Mouse (Mus musculus) fibroblast of lung, adult 2 months (primary cell): ENCODE data around the gene Slc6a19.
"Not testable (repeated sequence)": the region's sequence is repeated elsewhere in the genome, so short reads cannot be mapped to it uniquely, and the experiment has no call there.

Experiments
- DNase-seq: peaks from one replicate; pipeline ENCODE4 v3.0.0-alpha.2; 2011; ENCODE audit warnings: low read depth

The Slc6a19 gene

DNA sequence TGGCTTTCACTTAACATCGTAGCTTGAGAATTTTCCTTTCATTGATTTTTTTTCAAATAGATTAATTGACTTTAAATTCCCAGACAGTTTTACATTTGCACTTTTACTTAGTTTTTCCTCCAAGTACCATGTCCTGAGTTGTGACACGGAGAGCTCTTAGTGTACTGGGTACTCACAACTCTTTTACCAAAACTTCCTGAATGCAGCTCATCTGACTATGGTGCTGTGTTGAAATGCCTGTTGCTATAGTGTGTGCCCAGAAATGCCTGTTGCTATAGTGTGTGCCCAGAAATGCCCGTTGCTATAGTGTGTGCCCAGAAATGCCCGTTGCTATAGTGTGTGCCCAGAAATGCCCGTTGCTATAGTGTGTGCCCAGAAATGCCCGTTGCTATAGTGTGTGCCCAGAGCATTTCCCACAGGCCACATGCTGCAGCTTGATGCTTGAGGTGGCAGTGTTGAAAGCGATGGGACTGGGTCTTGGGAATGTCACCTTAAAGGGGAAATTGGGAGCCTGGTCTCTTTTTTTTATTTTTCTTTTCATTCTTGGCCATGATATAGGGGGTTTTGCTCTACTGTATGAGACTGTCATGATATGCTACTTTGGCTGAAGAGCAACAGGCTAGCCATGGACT lies at the start of gene Slc6a19:
Gene Slc6a19 (minus strand): TSS at position 172 of the 632 bp plus-strand sequence.
- DNase-seq = no peak

DNA sequence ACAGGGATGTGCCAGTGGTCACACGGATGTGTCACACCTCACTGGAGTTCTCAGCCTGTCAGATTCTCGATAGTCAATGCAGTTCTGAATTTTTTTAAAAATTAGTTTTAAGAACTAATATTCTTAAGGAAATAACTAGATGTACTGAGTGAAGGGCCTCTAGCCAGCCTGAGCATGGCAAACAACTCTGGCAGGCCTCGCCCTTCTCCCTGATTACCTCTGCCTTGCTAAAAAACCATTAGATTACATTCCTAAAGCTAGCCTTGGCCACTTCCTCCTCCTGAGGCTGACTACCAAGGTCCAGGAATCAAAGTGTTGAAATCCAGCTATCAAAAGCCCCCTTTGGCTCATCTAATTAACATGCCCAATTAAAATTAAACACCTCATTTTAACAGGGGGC lies 46.6 kb upstream of the Slc6a19 start:
- DNase-seq = no peak

- DNase-seq = no peak
Measured at GRCm38 (mm10) chr13:73750435-73750834, 45.8 kb upstream of the Slc6a19 start.

DNA sequence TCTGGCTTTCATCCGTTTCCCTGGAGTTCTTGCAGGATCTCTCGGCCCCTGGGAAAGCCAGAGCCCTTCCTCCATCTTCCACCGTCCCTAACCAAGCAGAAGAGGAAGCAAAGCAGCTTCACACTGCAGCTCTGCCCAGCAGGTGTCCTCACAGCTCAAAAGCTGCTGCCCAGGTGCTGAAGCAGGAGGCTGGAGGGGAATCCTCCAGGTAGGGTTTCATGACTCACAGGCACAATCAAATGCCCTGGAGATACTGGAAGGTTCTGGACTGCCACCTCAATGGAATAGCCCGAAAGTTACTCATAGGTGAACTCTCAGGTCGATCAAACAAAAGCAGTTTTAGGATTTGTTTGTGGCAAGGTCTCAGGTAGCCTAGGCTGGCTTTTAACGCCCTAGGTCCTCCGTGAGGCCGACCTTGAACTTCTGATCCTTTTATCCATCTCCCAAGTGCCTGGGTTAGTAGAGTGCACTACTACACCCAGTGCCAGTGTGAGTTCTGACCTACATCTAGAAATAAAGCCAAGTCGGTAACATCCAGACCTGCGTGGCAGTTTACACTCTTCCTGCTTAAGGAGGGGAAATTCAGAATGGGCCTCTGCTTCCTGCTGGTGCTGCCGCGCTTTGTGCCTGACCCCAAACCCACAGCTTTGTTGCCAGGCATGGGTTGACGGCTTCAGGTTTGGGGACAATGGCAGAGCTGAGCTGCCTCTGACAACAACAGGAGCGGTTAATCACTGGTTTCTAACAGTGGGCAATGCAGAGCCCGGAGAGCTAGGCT lies 44.2 kb upstream of the Slc6a19 start:
- no peak for DNase-seq

GRCm38 (mm10) chr13:73743662-73744061 lies 39.0 kb upstream of the Slc6a19 start:
- DNase-seq = no peak

DNA sequence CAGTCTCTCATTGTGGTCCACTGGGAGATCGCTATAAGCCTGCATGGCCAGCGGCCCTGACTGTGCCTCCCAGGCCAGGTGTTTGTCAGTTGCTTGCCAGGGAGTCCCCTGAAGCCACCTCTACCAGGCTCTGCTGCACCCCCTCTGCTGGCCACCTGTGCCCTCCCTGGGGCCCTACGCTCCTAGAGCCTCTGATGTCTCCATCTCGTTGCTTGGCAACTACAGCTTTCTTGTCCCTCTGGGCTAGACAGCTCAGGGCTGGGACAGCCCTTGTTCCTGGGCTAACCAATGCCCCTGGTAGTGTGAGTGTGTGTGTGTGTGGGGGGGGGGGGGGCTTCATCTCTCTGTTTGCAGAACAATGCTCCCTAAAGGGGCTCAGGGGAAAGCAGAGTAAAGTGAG lies 38.3 kb upstream of the Slc6a19 start:
- DNase-seq = no peak

DNA sequence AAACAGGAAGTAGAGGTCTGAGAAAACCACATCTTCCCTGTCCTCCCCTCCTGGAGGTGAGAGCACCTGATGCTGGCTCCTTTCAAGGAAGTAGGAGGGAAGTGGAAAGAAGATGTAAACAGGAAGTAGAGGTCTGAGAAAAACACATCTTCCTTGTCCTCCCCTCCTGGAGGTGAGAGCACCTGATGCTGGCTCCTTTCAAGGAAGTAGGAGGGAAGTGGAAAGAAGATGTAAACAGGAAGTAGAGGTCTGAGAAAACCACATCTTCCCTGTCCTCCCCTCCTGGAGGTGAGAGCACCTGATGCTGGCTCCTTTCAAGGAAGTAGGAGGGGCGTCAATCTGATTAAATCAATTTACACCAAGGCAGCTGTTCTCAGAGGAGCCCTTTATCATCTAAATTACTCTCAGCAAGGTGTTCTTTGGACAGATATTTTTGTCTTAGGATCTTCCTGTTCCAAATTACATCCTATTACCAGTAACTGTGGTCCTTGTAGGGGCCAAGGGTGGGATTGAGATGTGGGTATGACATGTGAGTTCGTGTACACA lies 35.8 kb upstream of the Slc6a19 start:
- DNase-seq = not testable (repeated sequence)

DNA sequence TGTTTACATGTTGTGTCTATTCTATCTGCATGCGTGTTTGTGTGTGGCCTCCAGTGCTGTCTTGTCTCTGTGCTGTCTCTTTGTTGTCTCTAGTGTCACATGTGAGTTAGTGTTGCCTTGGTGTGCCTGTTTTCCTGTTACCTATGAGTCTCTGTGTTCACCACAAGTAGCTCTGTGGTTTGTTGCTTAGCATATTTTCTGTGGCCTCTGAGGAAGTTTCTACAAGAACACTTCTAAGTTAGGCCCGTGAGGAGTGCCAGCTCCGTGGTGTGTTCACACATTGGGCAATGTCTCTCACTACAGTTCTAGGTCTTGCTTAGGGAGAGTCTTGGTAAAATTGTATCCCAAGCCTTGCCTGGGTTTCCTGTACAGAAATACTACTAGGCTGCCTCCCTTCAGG lies 32.3 kb upstream of the Slc6a19 start:
- no peak for DNase-seq

DNA sequence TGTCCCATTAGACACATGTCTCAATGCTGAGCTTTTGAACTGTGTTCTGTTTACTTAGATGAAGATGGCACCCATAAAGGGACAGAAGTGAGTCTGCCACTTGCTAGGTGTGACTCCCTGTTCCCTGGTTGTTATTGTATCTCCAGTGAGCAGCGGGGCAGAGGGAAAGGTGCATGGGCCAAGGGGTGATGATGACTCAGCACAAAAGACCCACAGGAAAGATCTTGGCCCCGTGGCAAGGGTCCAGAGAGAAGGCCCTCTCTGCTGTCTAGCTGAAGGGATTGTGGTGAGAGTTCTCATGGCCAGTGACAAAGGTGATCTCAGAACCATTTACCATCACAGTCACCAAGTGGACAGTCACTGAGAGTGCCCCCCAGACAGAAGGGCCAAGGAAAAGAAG lies 31.3 kb upstream of the Slc6a19 start:
- no peak for DNase-seq

DNA sequence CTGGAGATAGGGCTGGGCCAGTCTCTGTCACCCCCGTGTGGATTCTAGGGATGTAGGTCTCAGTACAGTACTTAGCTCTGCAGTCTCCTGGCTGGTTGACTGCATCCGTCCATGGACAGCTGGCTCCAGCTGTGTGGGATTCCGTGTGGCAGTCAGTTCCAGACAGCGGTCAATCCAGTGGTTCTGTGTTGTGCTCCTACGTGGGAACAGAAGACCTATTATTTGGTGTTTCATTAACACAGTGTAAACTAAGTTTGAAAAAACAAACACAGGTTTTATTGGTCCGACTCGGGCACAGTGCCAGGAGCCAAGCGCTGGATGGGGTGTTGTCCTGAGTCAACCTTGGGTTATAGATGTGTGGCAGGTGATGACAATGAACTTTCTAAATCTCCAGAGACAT lies 30.6 kb upstream of the Slc6a19 start:
- DNase-seq = no peak

GRCm38 (mm10) chr13:73734379-73734778 lies 29.7 kb upstream of the Slc6a19 start:
- no peak for DNase-seq

- DNase-seq = no peak
Measured at GRCm38 (mm10) chr13:73732742-73733700, 28.4 kb upstream of the Slc6a19 start, which contains the start of gene Slc12a7. Gene Slc12a7 (plus strand): TSS chr13:73733094.

- DNase-seq = no peak
Measured at GRCm38 (mm10) chr13:73732235-73732634, 27.6 kb upstream of the Slc6a19 start.

DNA sequence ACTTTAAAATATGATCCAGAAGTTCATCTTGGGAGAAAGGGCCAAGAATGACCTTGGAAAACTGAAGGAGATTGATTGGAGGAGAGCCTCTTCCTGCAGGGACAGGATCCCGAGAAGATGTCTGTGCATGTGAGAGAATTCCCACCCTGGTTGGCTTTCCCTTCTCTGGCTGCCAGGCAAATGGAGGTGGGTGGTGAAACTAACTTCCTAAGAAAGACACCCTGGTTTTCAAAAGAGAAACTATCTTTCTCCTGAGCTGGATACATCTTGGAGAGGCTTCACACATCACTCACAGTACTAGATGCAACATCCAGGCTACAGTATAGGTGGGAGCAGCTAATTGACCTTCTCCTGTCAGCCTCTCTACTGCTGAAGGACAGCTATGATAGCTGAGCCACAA lies 26.2 kb upstream of the Slc6a19 start:
- DNase-seq = no peak

DNA sequence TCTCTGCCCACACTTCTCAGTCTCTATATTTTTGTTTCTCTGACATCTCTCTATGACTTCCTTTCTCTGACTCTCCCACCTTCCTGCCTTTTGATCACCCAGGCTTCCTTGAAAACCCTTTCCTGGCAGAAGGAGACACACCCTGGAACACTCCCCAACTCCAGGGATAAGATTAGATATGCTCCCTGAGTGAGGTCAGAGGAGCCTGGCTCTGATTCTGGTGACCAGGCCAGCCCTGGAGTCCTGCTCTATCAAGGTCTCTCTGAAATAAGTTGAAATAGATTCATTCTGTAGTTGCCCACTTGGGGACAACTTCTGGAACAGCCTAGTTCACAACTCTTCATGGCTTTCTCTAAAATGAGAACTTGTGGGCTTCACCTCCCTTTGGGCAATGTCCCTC lies 24.0 kb upstream of the Slc6a19 start:
- no peak for DNase-seq

DNA sequence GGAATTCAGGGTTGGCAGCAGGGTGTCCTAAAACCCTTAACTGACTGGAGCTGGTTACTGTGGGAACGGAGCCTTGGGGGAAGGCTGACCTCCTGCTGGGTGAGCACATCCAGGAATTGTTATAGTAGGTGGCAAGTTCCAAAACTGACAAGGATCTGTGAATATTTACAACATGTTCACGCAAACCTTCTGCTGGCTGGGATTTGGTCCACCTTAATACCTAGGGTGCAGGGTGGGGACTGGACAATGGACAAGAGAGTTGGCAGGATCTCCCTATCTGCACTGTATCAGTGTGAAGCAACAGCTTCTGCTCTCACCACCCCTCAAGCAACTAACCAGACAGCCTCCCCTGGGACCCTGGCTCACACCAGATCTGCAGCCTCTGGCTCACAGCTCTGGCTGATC lies 23.0 kb upstream of the Slc6a19 start:
- DNase-seq = peak; percentile 19

DNA sequence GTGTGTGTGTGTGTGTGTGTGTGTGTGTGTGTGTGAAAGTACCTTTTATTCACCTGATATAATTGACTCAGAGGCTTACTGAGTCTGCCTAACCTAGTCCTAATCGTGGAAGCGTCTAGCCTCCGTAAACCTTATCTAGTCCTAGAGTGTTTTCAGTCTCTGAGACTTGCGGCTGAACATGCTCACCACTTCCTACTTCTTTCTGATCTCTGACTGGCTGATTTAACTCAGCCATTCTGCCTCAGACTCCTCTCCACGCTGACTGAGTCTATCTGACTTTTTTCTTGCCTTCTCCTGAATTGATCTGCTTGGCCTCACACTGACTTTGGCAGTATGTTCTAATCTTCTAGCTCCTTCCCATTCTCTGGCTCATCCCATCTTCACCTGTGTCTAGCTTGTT lies 20.6 kb upstream of the Slc6a19 start:
- no peak for DNase-seq

DNA sequence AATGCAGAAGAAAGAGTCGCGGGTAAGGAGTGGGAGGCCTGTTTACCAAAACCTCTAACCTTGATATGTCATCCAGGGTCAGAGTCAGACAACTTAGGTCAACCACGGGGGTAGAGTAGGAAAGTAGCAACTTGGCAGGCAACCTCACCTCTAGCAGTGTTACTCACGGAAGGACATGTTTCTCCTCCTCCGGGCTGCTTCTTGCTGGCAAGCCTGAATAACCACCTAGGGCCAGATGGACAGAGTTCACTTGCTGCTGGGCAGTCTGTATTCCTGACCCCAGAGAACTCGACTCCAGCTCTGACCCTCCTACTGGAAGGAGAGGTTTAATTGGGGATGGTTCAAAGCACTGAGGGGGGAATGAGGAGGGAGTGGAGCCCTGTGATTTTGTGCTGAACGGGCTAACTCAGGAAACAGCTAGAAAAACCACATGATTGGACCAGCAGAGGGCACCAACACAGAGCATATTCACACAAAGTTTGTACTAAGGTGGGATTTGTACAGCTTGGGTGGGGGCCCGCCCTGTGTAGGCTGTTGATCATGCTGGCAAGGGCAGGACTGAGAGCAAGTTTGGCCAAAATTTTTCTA lies 18.5 kb upstream of the Slc6a19 start:
- peak; percentile 24 for DNase-seq

DNA sequence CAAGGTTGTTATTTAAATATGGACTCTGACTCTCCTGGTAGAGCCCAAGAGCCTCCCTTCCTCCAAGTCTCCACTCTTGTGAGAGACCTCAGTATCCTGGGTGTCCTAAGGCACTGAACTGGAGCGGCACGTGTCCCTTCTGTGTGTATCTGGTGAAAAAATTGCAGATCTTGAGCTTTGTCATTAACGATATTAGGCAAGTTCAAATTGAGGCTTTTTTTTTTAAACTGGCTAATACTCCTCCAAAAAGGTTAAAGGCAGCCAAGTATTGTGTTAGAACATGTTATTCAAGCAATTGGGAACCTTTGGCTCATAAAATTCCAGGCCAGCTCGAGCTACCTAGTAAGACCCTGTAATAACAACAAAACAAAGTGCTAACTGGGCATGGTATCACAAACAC lies 15.6 kb upstream of the Slc6a19 start:
- no peak for DNase-seq

DNA sequence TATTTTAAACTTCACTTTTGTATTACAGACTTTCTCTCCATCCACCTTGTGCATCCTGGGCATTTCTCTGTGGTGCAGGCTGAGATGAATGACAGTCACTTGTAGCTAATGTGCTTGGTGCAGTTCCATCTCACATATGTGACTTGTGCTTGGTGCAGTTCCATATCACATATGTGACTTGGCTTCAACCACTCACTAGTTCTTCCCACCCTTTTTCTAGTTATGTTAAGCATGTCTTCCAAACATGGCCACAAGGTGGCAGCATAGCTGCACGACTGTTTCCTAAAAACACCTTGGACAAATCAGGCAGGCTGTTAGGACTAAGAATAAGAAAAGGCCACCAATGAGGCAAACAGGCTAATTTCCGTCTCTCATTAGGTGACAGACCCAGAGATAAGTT lies 13.6 kb upstream of the Slc6a19 start:
- peak; percentile 64 for DNase-seq

GRCm38 (mm10) chr13:73714020-73714419 lies 9.4 kb upstream of the Slc6a19 start:
- DNase-seq = no peak

- DNase-seq = no peak
Measured at GRCm38 (mm10) chr13:73713204-73713603, 8.5 kb upstream of the Slc6a19 start.
